Mouse (Mus musculus): ENCODE measurements around the gene E2f4. TPM values are rescaled to one million over a fixed set of nuclear protein-coding genes. Genes with fewer than 3 reads are reported as not detected.
A peak's percentile ranks its signal among the peaks of the same experiment; 100 is the strongest.

Gene E2f4
- polyA plus RNA-seq, 1 experiment from 2014 or later, result 187 TPM

- no peaks in the 10 kb centered on the region for H3K9me3 ChIP-seq (replicated peaks; ENCODE audit: control insufficient read depth, low read length)
- no peak overlapping the region for H3K4me3 ChIP-seq (ENCODE audit: low read depth, low read length)
- no peak overlapping the region for H3K9ac ChIP-seq (ENCODE audit: low read depth, low read length)
- no peak overlapping the region for H3K27ac ChIP-seq (ENCODE audit: low read length)
- H3K36me3 ChIP-seq (ENCODE audit: control insufficient read depth, insufficient read depth), result peaks cover 24% of the 10 kb centered on the region
- whole genome bisulfite sequencing (ENCODE audit: insufficient replicate concordance), result 86% methylated on average over 12 of the region's 12 CpGs
- peaks cover 13% of the 10 kb centered on the region for H3K4me1 ChIP-seq (ENCODE audit: control insufficient read depth, low read depth, low read length)
- ATAC-seq (ENCODE audit: low read depth), result no peak
- no peak overlapping the region for H3K4me2 ChIP-seq (ENCODE audit: low read depth, low read length)
- H3K27me3 ChIP-seq (ENCODE audit: control insufficient read depth, insufficient read depth, low read depth, low read length), result no peaks in the 10 kb centered on the region
Measured at GRCm38 (mm10) chr8:105330325-105330724, 32.9 kb downstream of the E2f4 start.

GRCm38 (mm10) chr8:105331469-105331868, 34.0 kb downstream of the E2f4 start:
- WGBS (ENCODE audit: insufficient replicate concordance), result 90% methylated on average over 22 of the region's 22 CpGs
- Histone ChIP-seq H3K27me3 (ENCODE audit: control insufficient read depth, insufficient read depth, low read depth, low read length) (no peaks in the 10 kb centered on the region), H3K4me3 (ENCODE audit: low read depth, low read length) (no peak overlapping the region), H3K9me3 (replicated peaks; ENCODE audit: control insufficient read depth, low read length) (no peaks in the 10 kb centered on the region), H3K4me2 (ENCODE audit: low read depth, low read length) (no peak overlapping the region), H3K36me3 (ENCODE audit: control insufficient read depth, insufficient read depth) (peaks cover 27% of the 10 kb centered on the region), H3K27ac (ENCODE audit: low read length) (no peak overlapping the region), H3K9ac (ENCODE audit: low read depth, low read length) (no peak overlapping the region), H3K4me1 (ENCODE audit: control insufficient read depth, low read depth, low read length) (peaks cover 10% of the 10 kb centered on the region)
- ATAC-seq (ENCODE audit: low read depth), result no peak

GRCm38 (mm10) chr8:105331931-105332330, 34.5 kb downstream of the E2f4 start:
- ATAC-seq (ENCODE audit: low read depth), result no peak
- peaks cover 10% of the 10 kb centered on the region for H3K4me1 ChIP-seq (ENCODE audit: control insufficient read depth, low read depth, low read length)
- 85% methylated on average over 9 of the region's 9 CpGs for WGBS (ENCODE audit: insufficient replicate concordance)
- no peaks in the 10 kb centered on the region for H3K9me3 ChIP-seq (replicated peaks; ENCODE audit: control insufficient read depth, low read length)
- no peak overlapping the region for H3K4me3 ChIP-seq (ENCODE audit: low read depth, low read length)
- no peak overlapping the region for H3K27ac ChIP-seq (ENCODE audit: low read length)
- H3K36me3 ChIP-seq (ENCODE audit: control insufficient read depth, insufficient read depth), result peaks cover 30% of the 10 kb centered on the region
- no peak overlapping the region for H3K9ac ChIP-seq (ENCODE audit: low read depth, low read length)
- H3K4me2 ChIP-seq (ENCODE audit: low read depth, low read length), result no peak overlapping the region
- no peaks in the 10 kb centered on the region for H3K27me3 ChIP-seq (ENCODE audit: control insufficient read depth, insufficient read depth, low read depth, low read length)

- Histone ChIP-seq H3K9ac (ENCODE audit: low read depth, low read length) (no peak overlapping the region), H3K36me3 (ENCODE audit: control insufficient read depth, insufficient read depth) (peaks cover 30% of the 10 kb centered on the region), H3K4me1 (ENCODE audit: control insufficient read depth, low read depth, low read length) (peaks cover 4% of the 10 kb centered on the region), H3K27ac (ENCODE audit: low read length) (no peak overlapping the region), H3K9me3 (replicated peaks; ENCODE audit: control insufficient read depth, low read length) (no peaks in the 10 kb centered on the region), H3K4me2 (ENCODE audit: low read depth, low read length) (no peak overlapping the region), H3K27me3 (ENCODE audit: control insufficient read depth, insufficient read depth, low read depth, low read length) (no peaks in the 10 kb centered on the region), H3K4me3 (ENCODE audit: low read depth, low read length) (no peak overlapping the region)
- WGBS (ENCODE audit: insufficient replicate concordance), result 58% methylated on average over 2 of the region's 2 CpGs
- no peak for ATAC-seq (ENCODE audit: low read depth)
Measured at GRCm38 (mm10) chr8:105332523-105332922, 35.1 kb downstream of the E2f4 start.

GRCm38 (mm10) chr8:105336373-105337130, 39.1 kb downstream of the E2f4 start:
- ATAC-seq (ENCODE audit: low read depth), result no peak
- no peak overlapping the region for H3K9ac ChIP-seq (ENCODE audit: low read depth, low read length)
- H3K27me3 ChIP-seq (ENCODE audit: control insufficient read depth, insufficient read depth, low read depth, low read length), result no peaks in the 10 kb centered on the region
- peaks cover 18% of the 10 kb centered on the region for H3K4me1 ChIP-seq (ENCODE audit: control insufficient read depth, low read depth, low read length)
- no peak overlapping the region for H3K4me2 ChIP-seq (ENCODE audit: low read depth, low read length)
- no peak overlapping the region for H3K4me3 ChIP-seq (ENCODE audit: low read depth, low read length)
- H3K27ac ChIP-seq (ENCODE audit: low read length), result no peak overlapping the region
- no peaks in the 10 kb centered on the region for H3K9me3 ChIP-seq (replicated peaks; ENCODE audit: control insufficient read depth, low read length)
- H3K36me3 ChIP-seq (ENCODE audit: control insufficient read depth, insufficient read depth), result peaks cover 6% of the 10 kb centered on the region; the same call in 1 of the 2 replicates
- 86% methylated on average over 32 of the region's 32 CpGs for WGBS (ENCODE audit: insufficient replicate concordance)

GRCm38 (mm10) chr8:105338992-105339391, 41.5 kb downstream of the E2f4 start:
- H3K9me3 ChIP-seq (replicated peaks; ENCODE audit: control insufficient read depth, low read length), result no peaks in the 10 kb centered on the region
- peaks cover 18% of the 10 kb centered on the region for H3K4me1 ChIP-seq (ENCODE audit: control insufficient read depth, low read depth, low read length)
- no peak overlapping the region for H3K4me2 ChIP-seq (ENCODE audit: low read depth, low read length)
- no peaks in the 10 kb centered on the region for H3K27me3 ChIP-seq (ENCODE audit: control insufficient read depth, insufficient read depth, low read depth, low read length)
- no peak overlapping the region for H3K9ac ChIP-seq (ENCODE audit: low read depth, low read length)
- WGBS (ENCODE audit: insufficient replicate concordance), result 19% methylated on average over 4 of the region's 4 CpGs
- H3K27ac ChIP-seq (ENCODE audit: low read length), result no peak overlapping the region
- H3K4me3 ChIP-seq (ENCODE audit: low read depth, low read length), result no peak overlapping the region
- ATAC-seq (ENCODE audit: low read depth), result no peak
- H3K36me3 ChIP-seq (ENCODE audit: control insufficient read depth, insufficient read depth), result peaks cover 6% of the 10 kb centered on the region; the same call in 1 of the 2 replicates

GRCm38 (mm10) chr8:105339886-105340635, 42.6 kb downstream of the E2f4 start:
- peak; percentile 69 for ATAC-seq (ENCODE audit: low read depth)
- no peaks in the 10 kb centered on the region for H3K9me3 ChIP-seq (replicated peaks; ENCODE audit: control insufficient read depth, low read length)
- H3K36me3 ChIP-seq (ENCODE audit: control insufficient read depth, insufficient read depth), result peaks cover 6% of the 10 kb centered on the region; the same call in 1 of the 2 replicates
- H3K4me3 ChIP-seq (ENCODE audit: low read depth, low read length), result no peak overlapping the region
- H3K27ac ChIP-seq (ENCODE audit: low read length), result no peak overlapping the region
- H3K27me3 ChIP-seq (ENCODE audit: control insufficient read depth, insufficient read depth, low read depth, low read length), result no peaks in the 10 kb centered on the region
- WGBS (ENCODE audit: insufficient replicate concordance), result 25% methylated on average over 6 of the region's 6 CpGs
- no peak overlapping the region for H3K4me2 ChIP-seq (ENCODE audit: low read depth, low read length)
- peaks cover 20% of the 10 kb centered on the region for H3K4me1 ChIP-seq (ENCODE audit: control insufficient read depth, low read depth, low read length)
- no peak overlapping the region for H3K9ac ChIP-seq (ENCODE audit: low read depth, low read length)

GRCm38 (mm10) chr8:105341399-105341798, 43.9 kb downstream of the E2f4 start:
- H3K9ac ChIP-seq (ENCODE audit: low read depth, low read length), result no peak overlapping the region
- no peak overlapping the region for H3K27ac ChIP-seq (ENCODE audit: low read length)
- H3K4me2 ChIP-seq (ENCODE audit: low read depth, low read length), result no peak overlapping the region
- 59% methylated on average over 8 of the region's 8 CpGs for WGBS (ENCODE audit: insufficient replicate concordance)
- H3K9me3 ChIP-seq (replicated peaks; ENCODE audit: control insufficient read depth, low read length), result no peaks in the 10 kb centered on the region
- peaks cover 3% of the 10 kb centered on the region; the same call in 1 of the 2 replicates for H3K36me3 ChIP-seq (ENCODE audit: control insufficient read depth, insufficient read depth)
- no peak for ATAC-seq (ENCODE audit: low read depth)
- H3K4me3 ChIP-seq (ENCODE audit: low read depth, low read length), result no peak overlapping the region
- H3K27me3 ChIP-seq (ENCODE audit: control insufficient read depth, insufficient read depth, low read depth, low read length), result peaks cover 5% of the 10 kb centered on the region
- H3K4me1 ChIP-seq (ENCODE audit: control insufficient read depth, low read depth, low read length), result peaks cover 22% of the 10 kb centered on the region

- Histone ChIP-seq H3K9me3 (replicated peaks; ENCODE audit: control insufficient read depth, low read length) (no peaks in the 10 kb centered on the region), H3K27ac (ENCODE audit: low read length) (no peak overlapping the region), H3K4me1 (ENCODE audit: control insufficient read depth, low read depth, low read length) (peaks cover 36% of the 10 kb centered on the region), H3K27me3 (ENCODE audit: control insufficient read depth, insufficient read depth, low read depth, low read length) (peaks cover 19% of the 10 kb centered on the region), H3K4me3 (ENCODE audit: low read depth, low read length) (no peak overlapping the region), H3K9ac (ENCODE audit: low read depth, low read length) (no peak overlapping the region), H3K36me3 (ENCODE audit: control insufficient read depth, insufficient read depth) (no peaks in the 10 kb centered on the region), H3K4me2 (ENCODE audit: low read depth, low read length) (no peak overlapping the region)
- no peak for ATAC-seq (ENCODE audit: low read depth)
- WGBS (ENCODE audit: insufficient replicate concordance), result 42% methylated on average over 4 of the region's 4 CpGs
Measured at GRCm38 (mm10) chr8:105342768-105343167, 45.3 kb downstream of the E2f4 start.
